15 mouse cellular contexts compared by ENCODE assay signal in the genomic region with DNA sequence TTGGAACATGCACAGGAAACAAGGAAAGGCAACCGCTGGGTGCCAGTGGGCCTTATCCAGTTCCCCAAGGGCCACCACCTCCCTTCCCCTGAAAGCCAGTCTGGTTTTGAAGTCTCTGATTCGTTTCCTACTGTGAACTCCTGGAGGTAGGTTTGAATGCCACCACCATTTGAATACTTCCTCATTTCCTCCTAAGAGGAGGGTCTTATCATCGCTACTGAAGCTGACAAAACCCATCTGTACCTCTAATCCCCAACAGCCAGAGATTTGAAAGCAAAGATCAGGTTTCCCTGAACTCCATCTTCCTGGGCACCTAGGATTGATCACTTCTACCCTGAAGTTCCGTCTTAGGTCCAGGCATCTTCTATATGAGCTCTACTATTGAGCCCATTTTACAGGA. TPM values are rescaled to one million over a fixed set of nuclear protein-coding genes. Genes with fewer than 3 reads are reported as not detected.
"Had no signal": no experiment of that assay in that cellular context is flagged by ENCODE, and none has a peak within 500 bp of the region (broad histone marks: within the 10 kb centered on the region; RNA-seq: fewer than 3 reads in every experiment).

No protein-coding gene starts in this region.

- H3K9me3 ChIP-seq: heart, embryonic 10.5 days; heart, embryonic 12.5 days; hindbrain, embryonic 10.5 days; hindbrain, embryonic 12.5 days; intestine, embryonic 15.5 days; limb, embryonic 13.5 days; limb, embryonic 15.5 days; liver, embryonic 13.5 days; liver, embryonic 15.5 days had no signal

- H3K4me2 ChIP-seq: liver, embryonic 13.5 days had no signal

- H3K27ac ChIP-seq: heart, embryonic 10.5 days; hindbrain, embryonic 12.5 days; hindbrain, embryonic 14.5 days; intestine, embryonic 15.5 days; limb, embryonic 13.5 days; limb, embryonic 15.5 days; liver, embryonic 13.5 days; liver, embryonic 15.5 days had no signal

- H3K36me3 ChIP-seq: heart, embryonic 10.5 days; heart, embryonic 12.5 days; hindbrain, embryonic 10.5 days; hindbrain, embryonic 12.5 days; intestine, embryonic 15.5 days; limb, embryonic 13.5 days; limb, embryonic 15.5 days; liver, embryonic 13.5 days; liver, embryonic 15.5 days had no signal

- ATAC-seq: inflammation-experienced regulatory T-cells, adult 6 months had no signal

- H3K9ac ChIP-seq: hindbrain, embryonic 14.5 days; intestine, embryonic 15.5 days; limb, embryonic 15.5 days; liver, embryonic 13.5 days; liver, embryonic 15.5 days; liver, postnatal 0 days had no signal

- DNase-seq: gastrocnemius, postnatal 25 days; layer of hippocampus, adult 9-11 months; liver, embryonic 13.5 days had no signal

- H3K4me3 ChIP-seq: liver, embryonic 13.5 days; liver, embryonic 15.5 days had no signal

RNA-seq across cellular contexts. Expression of a gene that starts 0.9 kb away (rescaled TPM):
- total RNA-seq: granulocyte monocyte progenitor cell, adult 5-6 weeks had no signal
